Mouse (Mus musculus) kidney, embryonic 16.5 days (tissue): ENCODE measurements at regions not wholly inside any gene's neighbourhood (a gene's known extent, or its start where the extent isn't known, plus 50 kb on each side); places are given as distances from the start of the nearest gene placed in this dataset.
"Not testable (repeated sequence)": the region's sequence is repeated elsewhere in the genome, so short reads cannot be mapped to it uniquely, and the experiment has no call there.

Experiments used
- ATAC-seq: fragments of 200-750 bp; cut with Nextera tagmentation; 2 replicates; pipeline ENCODE4 v1.8.0; 2017; ENCODE audit warnings: moderate TSS enrichment; ENCODE audit not compliant: low FRiP score, low TSS enrichment
- H3K27ac ChIP-seq: fragments of 300-500 bp; sonication (generic); 2 replicates; pipeline ENCODE4 v1.5.1; 2014; ENCODE audit warnings: low read length
- H3K27me3 ChIP-seq: fragments of 300-500 bp; sonication (generic); 2 replicates; pipeline ENCODE4 v1.6.1; 2014; ENCODE audit warnings: low read length, control low read depth, mixed read lengths; ENCODE audit not compliant: insufficient read depth
- H3K36me3 ChIP-seq: fragments of 300-500 bp; sonication (generic); 2 replicates; pipeline ENCODE4 v1.6.1; 2014; ENCODE audit warnings: low read length, control low read depth, mixed read lengths; ENCODE audit not compliant: insufficient read depth
- H3K4me1 ChIP-seq: fragments of 300-500 bp; sonication (generic); 2 replicates; pipeline ENCODE4 v1.6.1; 2014; ENCODE audit warnings: low read length, control low read depth, mixed read lengths; ENCODE audit not compliant: insufficient read depth
- H3K4me2 ChIP-seq: fragments of 300-500 bp; sonication (generic); replicated peaks from 2 replicates; pipeline ENCODE4 v1.6.1; 2014; ENCODE audit warnings: low read depth, low read length
- H3K4me3 ChIP-seq: fragments of 300-500 bp; sonication (generic); 2 replicates; pipeline ENCODE4 v1.5.1; 2014; ENCODE audit warnings: mild to moderate bottlenecking, low read length
- H3K9ac ChIP-seq: fragments of 300-500 bp; sonication (generic); replicated peaks from 2 replicates; pipeline ENCODE4 v1.6.1; 2014; ENCODE audit warnings: low read length
- H3K9me3 ChIP-seq: fragments of 300-500 bp; sonication (generic); 2 replicates; pipeline ENCODE4 v1.6.1; 2016; ENCODE audit warnings: low read length, control low read depth
- WGBS: fragments of 180-500 bp; shearing (Covaris S2); extraction: QIAGEN DNeasy Blood & Tissue Kit; methylation state at CpG from one replicate; pipeline ENCODE4 v1.1.7; 2014; 5-methylcytosine and 5-hydroxymethylcytosine counted together

DNA sequence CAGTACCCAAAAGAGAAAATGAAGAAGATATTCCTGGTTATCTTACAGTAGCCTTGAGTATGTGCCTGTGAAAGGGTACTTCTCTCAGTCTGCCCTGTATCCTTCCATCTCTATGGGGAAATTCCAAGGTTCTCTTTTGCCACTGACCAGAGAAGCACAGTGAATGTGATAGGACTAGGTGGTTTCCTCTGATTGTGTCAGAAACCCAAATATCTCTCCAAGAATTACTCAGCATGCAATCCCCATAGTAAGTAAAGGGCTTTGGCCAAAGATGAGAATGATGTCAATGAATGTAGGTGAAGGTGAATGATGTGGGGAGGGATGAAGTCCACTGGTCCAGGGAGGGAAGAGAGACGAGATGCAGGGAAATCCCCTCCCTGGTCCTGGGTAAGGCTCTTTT lies 130.8 kb downstream of the Fasl start:
- Histone ChIP-seq H3K27ac (no peak overlapping the region), H3K4me2 (no peak overlapping the region), H3K27me3 (no peaks in the 10 kb centered on the region), H3K9me3 (peaks cover 5% of the 10 kb centered on the region; the same call in 1 of the 2 replicates), H3K4me1 (no peaks in the 10 kb centered on the region), H3K4me3 (no peak overlapping the region), H3K9ac (no peak overlapping the region), H3K36me3 (no peaks in the 10 kb centered on the region)
- ATAC-seq = no peak
- WGBS = 73% methylated on average over 1 of the region's 1 CpGs

DNA sequence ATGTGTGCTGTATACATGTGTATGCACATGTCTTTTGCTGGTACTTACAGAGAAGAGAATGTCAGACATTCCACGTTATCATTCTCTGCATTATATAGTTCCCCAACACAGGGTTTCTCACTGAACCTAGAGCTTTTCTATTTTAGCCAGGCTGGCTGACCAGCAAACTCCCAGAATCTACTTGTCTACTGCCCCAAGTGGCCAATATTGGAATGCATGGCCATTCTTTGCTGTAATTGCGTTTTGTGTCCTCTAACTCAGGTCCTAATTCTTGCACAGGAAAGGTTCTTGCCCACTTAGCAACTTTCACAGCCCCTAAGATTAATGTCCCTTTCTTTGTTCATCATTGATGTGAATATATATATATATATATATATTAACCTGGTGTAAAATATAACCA lies 138.9 kb downstream of the Fasl start:
- Histone ChIP-seq H3K9ac (no peak overlapping the region), H3K27me3 (no peaks in the 10 kb centered on the region), H3K27ac (no peak overlapping the region), H3K9me3 (no peaks in the 10 kb centered on the region), H3K36me3 (no peaks in the 10 kb centered on the region), H3K4me1 (no peaks in the 10 kb centered on the region), H3K4me3 (no peak overlapping the region), H3K4me2 (no peak overlapping the region)
- 65% methylated on average over 2 of the region's 2 CpGs for WGBS
- ATAC-seq = no peak

DNA sequence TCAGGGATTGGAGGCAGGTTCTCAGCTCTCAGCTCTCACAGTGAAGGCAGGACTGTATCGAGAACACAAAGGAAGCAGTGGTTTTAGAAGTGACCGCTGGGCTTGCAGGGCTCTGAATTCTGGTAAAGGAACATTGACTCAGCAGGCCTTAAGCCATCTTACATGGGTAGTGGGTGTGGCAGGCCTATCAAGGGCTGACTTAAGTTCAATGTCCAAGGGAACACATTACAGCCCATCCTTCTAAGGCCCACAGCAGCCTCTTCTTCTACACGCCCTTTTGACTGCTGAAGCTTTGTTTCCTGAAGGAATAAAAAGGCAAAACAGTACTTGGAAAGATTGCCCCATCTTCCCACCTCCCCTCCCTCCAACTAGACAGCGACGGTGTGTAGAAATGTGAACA lies 137.6 kb downstream of the Tnfsf18 start:
- no peaks in the 10 kb centered on the region for H3K4me1 ChIP-seq
- 78% methylated on average over 5 of the region's 5 CpGs for WGBS

DNA sequence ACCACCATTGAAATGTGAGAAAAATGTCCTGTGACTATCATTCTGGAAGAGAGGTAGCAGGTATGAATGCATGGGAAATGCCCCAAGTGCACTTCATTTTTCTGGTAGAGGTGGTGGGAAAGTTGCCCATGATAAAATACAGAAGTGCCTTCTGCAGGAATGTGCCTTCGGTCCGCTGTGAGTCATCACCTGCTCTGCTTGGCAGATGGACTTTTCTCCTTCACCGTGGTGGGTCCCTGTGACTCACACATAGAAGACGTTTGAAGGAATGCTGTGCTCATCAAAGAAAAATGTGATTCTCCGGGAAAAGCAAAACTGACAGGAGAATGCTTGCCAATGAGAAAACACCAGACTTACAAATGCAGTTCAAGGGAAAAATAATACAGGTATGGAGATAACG lies 126.8 kb downstream of the Tnfsf18 start:
- Histone ChIP-seq H3K27ac (no peak overlapping the region), H3K4me2 (no peak overlapping the region), H3K27me3 (no peaks in the 10 kb centered on the region), H3K4me1 (no peaks in the 10 kb centered on the region), H3K36me3 (no peaks in the 10 kb centered on the region), H3K9me3 (no peaks in the 10 kb centered on the region), H3K4me3 (no peak overlapping the region), H3K9ac (no peak overlapping the region)
- no peak for ATAC-seq
- 79% methylated on average over 6 of the region's 6 CpGs for WGBS

More for the DNA sequence above, 137.6 kb downstream of the Tnfsf18 start:
- Histone ChIP-seq H3K36me3 (no peaks in the 10 kb centered on the region), H3K4me3 (no peak overlapping the region), H3K4me2 (no peak overlapping the region), H3K27ac (no peak overlapping the region), H3K9me3 (no peaks in the 10 kb centered on the region), H3K27me3 (no peaks in the 10 kb centered on the region), H3K9ac (no peak overlapping the region)
- no peak for ATAC-seq

DNA sequence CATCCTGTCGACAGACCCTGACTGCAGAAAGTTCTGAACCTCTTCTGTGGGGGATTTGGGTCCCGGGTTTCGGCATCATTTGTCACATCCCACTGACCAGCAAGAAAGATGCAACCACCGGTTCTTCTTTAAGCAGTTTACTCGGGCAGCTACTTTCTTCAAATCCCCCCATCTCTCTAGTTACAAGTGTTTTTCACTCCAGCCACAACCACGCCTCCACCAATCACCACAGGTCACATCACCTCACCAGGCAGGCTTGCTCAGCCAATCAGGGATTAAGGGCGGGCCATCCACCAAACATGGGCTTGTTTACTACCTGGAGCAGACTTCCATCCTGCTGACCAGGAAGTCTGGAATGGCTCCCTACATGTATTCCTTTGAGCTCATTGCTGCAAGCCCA lies 119.6 kb downstream of the Tnfsf18 start:
- ATAC-seq, H3K27ac ChIP-seq, H3K9ac ChIP-seq, H3K27me3 ChIP-seq, H3K9me3 ChIP-seq, H3K36me3 ChIP-seq, H3K4me1 ChIP-seq, H3K4me2 ChIP-seq, H3K4me3 ChIP-seq: not testable (repeated sequence)
- 88% methylated on average over 7 of the region's 7 CpGs for WGBS

DNA sequence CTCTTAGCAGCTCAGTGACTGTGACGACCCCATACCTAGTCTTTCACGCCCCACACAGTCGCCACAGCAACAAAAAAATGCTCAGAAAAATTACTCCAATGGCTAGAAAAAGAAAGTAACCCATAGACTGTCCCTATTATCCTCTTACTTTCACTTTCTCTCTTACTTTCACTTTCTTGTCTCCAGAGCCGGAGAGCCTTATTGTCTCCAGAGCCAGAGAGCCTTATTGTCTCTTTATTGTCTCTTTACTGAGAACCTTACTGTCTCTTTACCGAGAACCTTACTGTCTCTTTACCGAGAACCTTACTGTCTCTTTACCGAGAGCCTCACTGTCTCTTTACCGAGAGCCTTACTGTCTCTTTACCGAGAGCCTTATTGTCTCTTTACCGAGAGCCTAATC lies 119.2 kb downstream of the Tnfsf18 start:
- H3K9me3 ChIP-seq, ATAC-seq, H3K4me3 ChIP-seq, H3K9ac ChIP-seq, H3K4me2 ChIP-seq, H3K4me1 ChIP-seq, H3K27ac ChIP-seq, H3K36me3 ChIP-seq, H3K27me3 ChIP-seq: not testable (repeated sequence)
- 95% methylated on average over 10 of the region's 10 CpGs for WGBS

DNA sequence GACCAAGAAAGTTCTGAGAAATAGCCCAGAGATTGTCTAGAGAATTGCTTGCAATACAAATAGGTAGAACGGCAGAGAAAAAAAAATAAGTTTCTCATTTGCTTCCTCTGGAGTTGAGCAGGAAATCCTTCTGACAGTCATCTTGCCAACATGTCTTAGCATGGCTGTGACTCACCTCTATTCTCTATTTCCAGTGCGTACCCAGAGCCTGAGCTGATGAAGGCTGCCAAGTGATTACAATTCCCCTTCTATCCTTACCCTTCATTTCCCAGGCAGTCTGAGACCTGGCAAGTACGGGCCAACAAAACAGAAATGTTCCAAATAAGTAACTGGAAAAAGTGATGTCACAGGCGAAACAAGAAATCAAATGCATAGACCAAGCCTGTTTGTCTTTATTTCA lies 113.0 kb downstream of the Tnfsf18 start:
- 81% methylated on average over 4 of the region's 4 CpGs for WGBS
- Histone ChIP-seq H3K4me1 (no peaks in the 10 kb centered on the region), H3K4me2 (no peak overlapping the region), H3K4me3 (no peak overlapping the region), H3K9ac (no peak overlapping the region), H3K27me3 (no peaks in the 10 kb centered on the region), H3K36me3 (no peaks in the 10 kb centered on the region), H3K9me3 (no peaks in the 10 kb centered on the region), H3K27ac (no peak overlapping the region)
- no peak for ATAC-seq

DNA sequence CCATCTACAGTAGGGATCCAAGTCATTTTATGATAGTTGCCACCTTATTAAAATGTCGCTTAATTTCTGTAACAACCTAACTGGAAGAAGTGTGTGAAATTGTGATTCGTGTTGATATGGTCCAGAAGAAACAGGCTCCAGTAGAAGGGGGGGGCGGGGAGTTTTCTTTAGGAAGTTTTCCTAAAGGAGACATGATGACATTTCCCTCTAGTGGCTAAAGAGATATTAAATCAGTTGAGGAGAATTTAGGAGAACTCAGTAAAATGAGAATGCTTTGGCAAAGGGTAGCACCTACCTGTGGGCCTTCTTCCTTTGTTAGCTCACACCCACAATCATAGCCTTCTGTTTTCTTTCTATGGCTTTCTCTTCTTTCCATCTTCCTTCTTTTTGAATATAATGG lies 107.7 kb downstream of the Tnfsf18 start:
- Histone ChIP-seq H3K36me3 (no peaks in the 10 kb centered on the region), H3K4me1 (no peaks in the 10 kb centered on the region), H3K9me3 (no peaks in the 10 kb centered on the region), H3K27ac (no peak overlapping the region), H3K4me3 (no peak overlapping the region), H3K4me2 (no peak overlapping the region), H3K27me3 (no peaks in the 10 kb centered on the region), H3K9ac (no peak overlapping the region)
- ATAC-seq = no peak
- 81% methylated on average over 3 of the region's 3 CpGs for WGBS

DNA sequence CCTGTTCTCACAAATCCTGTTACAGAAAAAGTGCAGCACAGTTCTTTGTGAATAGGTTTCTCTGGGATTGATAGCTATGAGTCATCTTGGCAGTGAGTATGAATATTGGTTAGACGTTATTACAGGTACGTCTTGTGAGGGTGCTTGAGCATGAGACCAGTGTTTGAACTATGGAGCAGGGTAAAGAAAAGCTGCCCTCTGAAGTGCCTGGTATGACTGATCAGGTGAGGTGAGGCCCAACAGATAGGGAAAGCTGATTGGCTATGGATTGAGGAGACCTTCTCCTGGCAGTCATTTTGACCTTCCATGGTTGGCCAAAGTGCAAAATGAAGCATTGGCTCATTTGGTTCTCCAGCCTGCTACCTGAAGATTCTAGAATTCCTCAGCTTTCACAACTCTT lies 106.7 kb downstream of the Tnfsf18 start:
- 98% methylated on average over 2 of the region's 2 CpGs for WGBS
- ATAC-seq = no peak

DNA sequence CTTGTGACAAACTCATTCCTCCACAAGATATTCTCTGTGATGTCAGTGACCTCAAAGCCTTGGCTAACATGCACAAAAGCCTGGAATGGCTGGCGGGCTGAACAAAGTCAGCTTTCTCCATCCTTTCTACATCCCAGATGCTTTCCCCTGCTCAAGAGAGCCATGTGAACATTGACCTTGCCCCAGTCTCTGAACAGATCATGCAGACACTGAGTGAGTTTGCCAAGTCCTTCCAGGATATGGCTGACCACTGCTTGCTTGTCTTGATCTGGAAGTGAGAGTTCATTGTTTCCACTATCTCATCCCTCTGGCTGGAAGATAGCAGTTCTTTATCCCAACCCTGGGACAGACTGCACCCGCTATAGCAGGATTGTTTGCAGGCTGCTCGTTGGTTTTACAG lies 103.7 kb downstream of the Tnfsf18 start:
- no peak overlapping the region for H3K9ac ChIP-seq
- ATAC-seq = no peak
- H3K36me3 ChIP-seq = no peaks in the 10 kb centered on the region
- WGBS = 81% methylated on average over 3 of the region's 3 CpGs
- H3K9me3 ChIP-seq = no peaks in the 10 kb centered on the region
- no peak overlapping the region for H3K27ac ChIP-seq
- H3K27me3 ChIP-seq = no peaks in the 10 kb centered on the region
- H3K4me3 ChIP-seq = no peak overlapping the region
- no peak overlapping the region for H3K4me2 ChIP-seq
- H3K4me1 ChIP-seq = no peaks in the 10 kb centered on the region

More for the DNA sequence above, 106.7 kb downstream of the Tnfsf18 start:
- Histone ChIP-seq H3K27ac (no peak overlapping the region), H3K27me3 (no peaks in the 10 kb centered on the region), H3K4me3 (no peak overlapping the region), H3K9me3 (no peaks in the 10 kb centered on the region), H3K9ac (no peak overlapping the region), H3K4me2 (no peak overlapping the region), H3K4me1 (no peaks in the 10 kb centered on the region), H3K36me3 (no peaks in the 10 kb centered on the region)

DNA sequence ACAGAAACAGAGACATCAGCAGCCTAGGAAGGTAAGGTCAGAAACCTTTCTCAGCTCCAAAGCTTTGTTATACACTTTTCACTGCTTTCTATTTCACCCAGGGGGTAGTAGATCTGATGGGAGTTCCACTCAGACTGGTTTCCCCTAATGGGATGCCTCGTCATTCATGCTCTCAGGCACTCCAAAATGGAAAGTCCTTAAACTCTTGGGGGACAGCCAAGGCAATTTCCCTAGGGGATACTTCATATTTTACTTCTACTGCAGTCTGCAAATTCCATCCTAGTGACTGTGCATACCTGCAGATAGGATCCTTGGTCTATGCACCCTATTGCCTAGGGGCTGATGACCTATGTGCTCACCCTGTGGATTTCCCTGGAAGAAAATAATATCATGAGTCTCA lies 82.1 kb downstream of the Tnfsf18 start:
- H3K4me1 ChIP-seq = no peaks in the 10 kb centered on the region
- no peaks in the 10 kb centered on the region for H3K36me3 ChIP-seq
- no peak overlapping the region for H3K4me2 ChIP-seq
- no peak overlapping the region for H3K4me3 ChIP-seq
- no peak overlapping the region for H3K27ac ChIP-seq
- no peaks in the 10 kb centered on the region for H3K27me3 ChIP-seq
- H3K9me3 ChIP-seq = no peaks in the 10 kb centered on the region
- no peak for ATAC-seq
- WGBS = 59% methylated on average over 1 of the region's 1 CpGs
- no peak overlapping the region for H3K9ac ChIP-seq
